Mouse (Mus musculus) heart, embryonic 16.5 days (tissue): ENCODE measurements around the gene Tpra1. TPM values are rescaled to one million over a fixed set of nuclear protein-coding genes. Genes with fewer than 3 reads are reported as not detected.
A peak's percentile ranks its signal among the peaks of the same experiment; 100 is the strongest.

ENCODE experiments used
- ATAC-seq: fragments of 200-750 bp; cut with Nextera tagmentation; replicated peaks from 2 replicates; pipeline ENCODE4 v1.8.0; 2017; ENCODE audit warnings: moderate number of reproducible peaks; ENCODE audit not compliant: insufficient read depth, low FRiP score; ENCODE audit errors: extremely low read depth
- H3K27ac ChIP-seq: fragments of 300-500 bp; sonication (generic); 2 replicates; pipeline ENCODE4 v1.5.1; 2014; ENCODE audit warnings: mild to moderate bottlenecking, low read length, control low read depth, moderate library complexity
- H3K27me3 ChIP-seq: fragments of 300-500 bp; sonication (generic); 2 replicates; pipeline ENCODE4 v1.6.1; 2014; ENCODE audit warnings: low read length, mixed read lengths; ENCODE audit not compliant: control insufficient read depth, insufficient read depth
- H3K36me3 ChIP-seq: fragments of 300-500 bp; sonication (generic); 2 replicates; pipeline ENCODE4 v1.6.1; 2014; ENCODE audit not compliant: control insufficient read depth, insufficient read depth
- H3K4me1 ChIP-seq: fragments of 300-500 bp; sonication (generic); 2 replicates; pipeline ENCODE4 v1.6.1; 2014; ENCODE audit warnings: low read length, mixed read lengths; ENCODE audit not compliant: control insufficient read depth, insufficient read depth
- H3K4me2 ChIP-seq: fragments of 300-500 bp; sonication (generic); 2 replicates; pipeline ENCODE4 v1.6.1; 2014; ENCODE audit warnings: low read depth, mild to moderate bottlenecking, control low read depth, low read length
- H3K4me3 ChIP-seq: fragments of 300-500 bp; sonication (generic); 2 replicates; pipeline ENCODE4 v1.5.1; 2014; ENCODE audit warnings: mild to moderate bottlenecking, control low read depth, low read length
- H3K9ac ChIP-seq: fragments of 300-500 bp; sonication (generic); 2 replicates; pipeline ENCODE4 v1.6.1; 2014; ENCODE audit warnings: low read length, control low read depth
- H3K9me3 ChIP-seq: fragments of 300-500 bp; sonication (generic); replicated peaks from 2 replicates; pipeline ENCODE4 v1.6.1; 2016; ENCODE audit warnings: low read length; ENCODE audit not compliant: control insufficient read depth
- WGBS: fragments of 180-500 bp; shearing (Covaris S2); extraction: QIAGEN DNeasy Blood & Tissue Kit; methylation state at CpG from one replicate; pipeline ENCODE4 v1.1.7; 2014; 5-methylcytosine and 5-hydroxymethylcytosine counted together
- polyA plus RNA-seq: library from polyadenylated mRNA; unstranded; fragments of >200 nt; fragmentation: Nextera tagmentation; extraction: Ambion mirVana; gene quantifications from 2 replicates; pipeline ENCODE4 v1.2.1, GENCODE M21; 2015

Gene Tpra1
- polyA plus RNA-seq, 1 experiment from 2014 or later = 58.0 TPM

DNA sequence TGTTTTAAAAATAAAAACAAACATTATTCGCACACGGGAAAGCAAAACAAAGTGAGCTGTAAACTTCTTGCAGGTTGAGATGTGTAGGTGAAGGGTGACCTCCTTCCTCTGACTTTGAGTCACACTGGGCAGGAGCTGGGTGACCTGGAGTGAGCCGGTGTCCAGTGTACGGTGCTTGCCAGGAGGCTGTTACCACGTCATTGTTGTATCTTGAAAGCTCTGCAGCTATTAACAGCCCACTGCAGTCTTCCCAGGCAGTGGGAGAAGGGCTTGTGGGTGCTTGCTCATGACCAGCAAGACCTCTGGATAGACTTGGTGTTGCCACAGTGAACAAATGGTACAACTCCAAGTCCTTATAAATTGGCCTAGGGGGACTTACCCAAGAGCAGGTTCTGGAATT, 12.7 kb downstream of the Tpra1 start:
- Histone ChIP-seq H3K4me3 (no peak overlapping the region), H3K9me3 (no peaks in the 10 kb centered on the region), H3K27me3 (no peaks in the 10 kb centered on the region), H3K27ac (peak overlapping the region; percentile 59), H3K4me1 (peaks cover 22% of the 10 kb centered on the region), H3K36me3 (peaks cover 8% of the 10 kb centered on the region; the same call in 1 of the 2 replicates), H3K4me2 (no peak overlapping the region), H3K9ac (no peak overlapping the region)
- 57% methylated on average over 5 of the region's 5 CpGs for WGBS
- 0 out of 2 replicates have a peak, but pooled peaks have one; percentile 19 for ATAC-seq

- H3K27me3 ChIP-seq = no peaks in the 10 kb centered on the region
- no peak; the same call in 1 of the 2 replicates for ATAC-seq
- peaks cover 22% of the 10 kb centered on the region for H3K4me1 ChIP-seq
- 41% methylated on average over 4 of the region's 4 CpGs for WGBS
- no peak overlapping the region for H3K4me3 ChIP-seq
- H3K27ac ChIP-seq = peak overlapping the region; percentile 59
- H3K9ac ChIP-seq = no peak overlapping the region
- H3K4me2 ChIP-seq = no peak overlapping the region
- no peaks in the 10 kb centered on the region for H3K9me3 ChIP-seq
- H3K36me3 ChIP-seq = peaks cover 3% of the 10 kb centered on the region; the same call in 1 of the 2 replicates
Measured at GRCm38 (mm10) chr6:88915510-88915909, 13.5 kb downstream of the Tpra1 start.

DNA sequence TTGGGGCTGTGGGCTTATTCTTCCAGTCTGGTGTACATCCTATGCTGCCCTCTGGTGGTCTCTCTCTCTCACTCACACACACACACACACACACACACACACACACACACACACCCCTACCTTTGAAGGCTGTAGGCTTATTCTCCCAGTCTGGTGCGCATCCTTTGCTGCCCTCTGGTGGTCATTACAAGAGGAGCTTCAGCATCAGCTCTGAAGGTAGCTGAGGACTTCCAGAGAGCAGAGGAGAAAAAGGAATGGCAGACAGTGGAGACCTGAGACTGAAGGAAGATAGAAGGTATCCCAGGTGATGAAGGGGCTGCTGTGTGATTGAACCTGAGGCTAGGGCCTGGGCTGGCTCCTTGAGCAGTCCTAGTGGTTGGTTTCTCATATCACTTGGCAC, 14.1 kb downstream of the Tpra1 start:
- Histone ChIP-seq H3K4me1 (peaks cover 22% of the 10 kb centered on the region), H3K4me3 (no peak overlapping the region), H3K27me3 (no peaks in the 10 kb centered on the region), H3K4me2 (no peak overlapping the region), H3K36me3 (peaks cover 2% of the 10 kb centered on the region; the same call in 1 of the 2 replicates), H3K27ac (peak overlapping the region; percentile 59), H3K9ac (no peak overlapping the region), H3K9me3 (no peaks in the 10 kb centered on the region)
- 65% methylated on average over 1 of the region's 1 CpGs for WGBS
- no peak for ATAC-seq

- ATAC-seq = no peak
- Histone ChIP-seq H3K4me1 (peaks cover 11% of the 10 kb centered on the region), H3K4me2 (no peak overlapping the region), H3K9ac (no peak overlapping the region), H3K4me3 (no peak overlapping the region), H3K9me3 (no peaks in the 10 kb centered on the region), H3K27me3 (no peaks in the 10 kb centered on the region), H3K27ac (no peak overlapping the region), H3K36me3 (no peaks in the 10 kb centered on the region)
- 76% methylated on average over 8 of the region's 8 CpGs for WGBS
Measured at GRCm38 (mm10) chr6:88918802-88919201, 16.8 kb downstream of the Tpra1 start.

GRCm38 (mm10) chr6:88924502-88925275, 22.6 kb downstream of the Tpra1 start:
- H3K27me3 ChIP-seq = no peaks in the 10 kb centered on the region
- no peaks in the 10 kb centered on the region for H3K36me3 ChIP-seq
- peaks cover 41% of the 10 kb centered on the region for H3K4me1 ChIP-seq
- peak; percentile 69 for ATAC-seq
- no peak overlapping the region for H3K9ac ChIP-seq
- peak overlapping the region; percentile 90 for H3K27ac ChIP-seq
- no peaks in the 10 kb centered on the region for H3K9me3 ChIP-seq
- H3K4me2 ChIP-seq = no peak overlapping the region
- H3K4me3 ChIP-seq = no peak overlapping the region
- 8% methylated on average over 5 of the region's 5 CpGs for WGBS

GRCm38 (mm10) chr6:88925640-88926205, 23.7 kb downstream of the Tpra1 start:
- Histone ChIP-seq H3K9me3 (no peaks in the 10 kb centered on the region), H3K4me2 (no peak overlapping the region), H3K27ac (peak overlapping the region; percentile 90), H3K4me1 (peaks cover 41% of the 10 kb centered on the region), H3K9ac (peak overlapping the region; percentile 50), H3K27me3 (no peaks in the 10 kb centered on the region), H3K4me3 (no peak overlapping the region), H3K36me3 (no peaks in the 10 kb centered on the region)
- WGBS = 38% methylated on average over 4 of the region's 4 CpGs
- peak; percentile 33; the same call in 1 of the 2 replicates for ATAC-seq

GRCm38 (mm10) chr6:88926870-88927269, 24.8 kb downstream of the Tpra1 start:
- H3K27ac ChIP-seq = no peak overlapping the region
- no peaks in the 10 kb centered on the region for H3K36me3 ChIP-seq
- H3K4me1 ChIP-seq = peaks cover 41% of the 10 kb centered on the region
- H3K9ac ChIP-seq = peak overlapping the region; percentile 20; the same call in 1 of the 2 replicates
- no peak overlapping the region for H3K4me2 ChIP-seq
- peak; percentile 49 for ATAC-seq
- H3K27me3 ChIP-seq = no peaks in the 10 kb centered on the region
- 35% methylated on average over 3 of the region's 3 CpGs for WGBS
- H3K9me3 ChIP-seq = no peaks in the 10 kb centered on the region
- no peak overlapping the region for H3K4me3 ChIP-seq

DNA sequence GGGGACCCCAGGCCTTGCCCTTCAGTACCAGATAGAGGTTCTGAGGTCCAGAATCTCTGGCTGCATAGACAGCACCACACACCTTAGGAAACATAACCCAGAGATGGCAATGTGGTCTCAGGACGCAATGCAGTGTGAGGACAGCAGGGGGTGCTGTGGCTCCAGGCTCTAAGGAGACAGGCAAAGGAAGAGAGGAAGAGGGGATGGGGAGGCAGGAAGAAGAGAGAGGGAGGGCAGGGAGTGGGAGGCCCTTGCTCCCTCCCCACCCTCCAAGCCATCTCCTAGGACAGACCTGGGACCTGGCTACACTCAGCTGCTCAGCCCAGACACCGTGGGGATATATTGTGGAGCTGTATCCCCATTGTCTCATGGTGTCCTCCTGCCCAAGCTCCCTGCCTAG, 25.5 kb downstream of the Tpra1 start:
- Histone ChIP-seq H3K9me3 (no peaks in the 10 kb centered on the region), H3K4me3 (no peak overlapping the region), H3K27me3 (no peaks in the 10 kb centered on the region), H3K4me1 (peaks cover 41% of the 10 kb centered on the region), H3K9ac (no peak overlapping the region), H3K4me2 (no peak overlapping the region), H3K36me3 (no peaks in the 10 kb centered on the region), H3K27ac (no peak overlapping the region)
- no peak for ATAC-seq
- WGBS = 15% methylated on average over 2 of the region's 2 CpGs

DNA sequence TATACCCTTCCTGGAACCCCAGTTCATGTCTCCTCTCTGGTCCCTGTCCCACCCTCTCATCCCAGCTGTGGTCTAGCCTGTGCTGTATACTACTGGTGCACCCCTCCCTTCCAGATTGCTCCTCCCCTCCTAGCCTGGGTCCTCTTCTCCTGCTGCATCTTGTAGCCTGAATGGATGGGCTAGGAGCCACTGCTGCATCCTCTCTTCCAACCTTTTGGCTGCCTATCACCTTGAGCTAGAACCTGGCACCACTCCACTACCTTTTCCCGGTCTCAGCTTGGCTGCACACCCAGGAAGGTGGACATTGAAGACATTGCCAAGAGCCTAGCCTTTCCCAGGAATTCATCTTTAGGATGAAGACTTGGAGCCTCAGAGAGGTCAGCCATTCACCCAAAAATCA, 26.0 kb downstream of the Tpra1 start:
- H3K4me2 ChIP-seq = no peak overlapping the region
- no peaks in the 10 kb centered on the region for H3K9me3 ChIP-seq
- H3K27me3 ChIP-seq = no peaks in the 10 kb centered on the region
- no peak overlapping the region for H3K4me3 ChIP-seq
- H3K9ac ChIP-seq = no peak overlapping the region
- H3K36me3 ChIP-seq = no peaks in the 10 kb centered on the region
- peaks cover 41% of the 10 kb centered on the region for H3K4me1 ChIP-seq
- no peak for ATAC-seq
- 75% methylated on average over 1 of the region's 1 CpGs for WGBS
- no peak overlapping the region for H3K27ac ChIP-seq
